Mouse (Mus musculus): Measurements from ENCODE around the gene Cby1.

The Cby1 gene

DNA sequence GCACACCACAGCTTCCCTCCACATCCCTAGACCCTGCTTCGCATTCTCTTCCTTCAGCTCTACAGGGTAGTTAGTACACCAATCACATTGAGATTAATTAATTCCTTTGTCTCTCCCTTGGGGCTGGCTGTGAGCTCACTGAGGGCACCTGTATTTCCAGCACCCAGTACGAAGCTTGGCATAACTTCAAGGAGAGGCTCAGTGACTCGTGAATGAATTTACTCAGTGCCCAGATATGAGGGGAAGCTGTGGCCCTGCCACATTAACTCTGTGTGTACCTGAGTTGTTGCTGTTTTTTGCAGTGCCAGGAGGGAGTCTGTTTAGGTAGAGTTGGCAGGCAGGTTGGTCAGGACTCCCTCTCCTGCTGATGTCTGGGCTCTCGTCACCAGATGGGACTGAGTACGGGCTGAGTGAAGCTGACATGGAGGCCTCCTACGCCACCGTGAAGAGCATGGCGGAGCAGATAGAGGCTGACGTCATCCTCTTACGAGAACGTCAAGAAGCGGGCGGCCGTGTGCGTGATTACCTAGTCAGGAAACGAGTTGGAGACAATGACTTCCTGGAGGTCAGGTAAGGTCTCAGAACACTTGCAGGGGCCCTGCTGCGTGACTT is 47.7 kb downstream of the Cby1 start:
- no peak for DNase-seq (ENCODE audit: low spot score)

DNA sequence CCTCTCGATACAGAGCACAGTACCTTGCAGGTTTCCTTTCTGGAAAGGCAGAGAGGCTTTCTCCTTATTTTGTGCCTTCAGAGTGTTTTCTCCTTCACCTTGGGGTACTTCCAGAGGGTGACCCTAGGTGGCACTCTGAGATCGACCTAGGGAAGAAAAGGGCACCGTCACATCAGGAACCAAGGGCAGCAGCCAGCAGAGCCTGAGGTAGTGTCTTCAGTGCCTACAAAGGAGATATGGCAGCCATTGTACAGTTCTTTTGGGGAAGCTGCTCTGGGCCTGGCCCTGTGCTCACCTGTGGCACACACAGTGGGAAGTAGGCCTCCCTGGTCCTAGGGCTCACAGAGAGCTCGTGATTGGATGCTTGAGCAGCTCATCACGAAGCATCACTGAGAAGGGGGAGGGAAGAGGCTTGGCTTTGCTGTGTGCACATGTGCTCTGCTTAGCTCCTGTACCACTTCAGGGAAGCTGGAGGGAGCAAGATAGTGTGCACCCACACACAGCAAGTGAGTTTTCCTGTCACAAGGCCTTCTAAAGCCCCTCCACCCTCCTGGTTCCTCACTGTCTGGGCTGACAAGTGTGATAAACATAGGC is 49.3 kb downstream of the Cby1 start:
- DNase-seq (ENCODE audit: low spot score): no peak

DNA sequence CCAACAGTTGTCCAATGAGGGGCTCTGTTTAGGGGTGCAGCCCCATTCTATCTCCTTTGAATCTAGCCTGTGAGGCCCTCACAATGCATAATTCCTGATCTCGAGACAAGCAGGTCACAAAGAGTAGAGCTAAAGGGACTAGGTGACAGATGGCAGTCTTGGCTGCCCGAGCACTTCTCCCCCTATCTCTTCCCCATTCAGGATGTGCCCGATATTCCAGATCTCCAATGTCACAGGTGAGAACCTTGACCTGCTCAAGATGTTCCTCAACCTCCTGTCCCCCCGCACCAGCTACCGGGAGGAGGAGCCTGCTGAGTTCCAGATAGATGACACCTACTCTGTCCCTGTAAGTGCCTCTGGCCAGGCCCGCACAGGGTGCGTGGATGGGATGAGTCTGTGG is 56.6 kb downstream of the Cby1 start:
- no peak for DNase-seq (ENCODE audit: low spot score)

GRCm38 (mm10) chr15:79716710-79717109 is 57.7 kb downstream of the Cby1 start:
- DNase-seq (ENCODE audit: low spot score): no peak
